ENCODE assay signal across 14 mouse cellular contexts in the genomic region with DNA sequence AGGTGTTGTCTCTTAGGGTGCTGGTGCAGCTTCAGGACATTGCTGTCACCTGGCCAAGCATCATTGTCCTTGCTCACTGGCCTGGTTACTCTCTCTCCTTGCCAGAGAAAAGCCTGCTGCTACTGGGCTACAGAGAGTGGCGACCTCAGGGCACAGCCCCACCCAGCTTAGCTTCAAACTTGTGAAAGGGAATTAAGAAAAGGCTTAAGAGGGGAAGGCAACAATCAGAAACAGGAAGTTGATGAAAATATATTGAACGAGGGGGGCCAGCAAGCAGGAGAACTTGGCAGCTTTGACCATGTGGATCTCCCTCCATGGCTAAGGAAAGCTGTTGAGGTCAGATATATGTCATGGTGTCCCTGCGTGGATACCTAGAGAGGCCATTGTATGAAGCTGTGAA.
A peak's percentile ranks its signal among the peaks of the same experiment; 100 is the strongest.
DNase-seq lines count a peak whose midpoint lies in the region; ATAC-seq lines count a peak whose summit lies in the region.
"Had no signal": no experiment of that assay in that cellular context is flagged by ENCODE, and none has a peak within 500 bp of the region (broad histone marks: within the 10 kb centered on the region; RNA-seq: fewer than 3 reads in every experiment).

No protein-coding gene starts in this region.

- DNase-seq in ovary, postnatal 14 days (ENCODE audit: low spot score): peak; percentile 13
- no peak for DNase-seq in ovary, postnatal 10 days (ENCODE audit: low spot score)
- DNase-seq in right cerebral cortex, adult 18-20 months: no peak
- DNase-seq: adrenal gland, adult 2 months; adrenal gland, postnatal 25 days; cerebellum, adult 2 months; cerebellum, postnatal 10 days; gastrocnemius, postnatal 10 days; heart, adult 2 months; heart, postnatal 14 days had no signal

- ATAC-seq in common myeloid progenitor, adult 5-6 weeks (replicated peaks; ENCODE audit: low read depth, poor library complexity, severe bottlenecking): peak; percentile 42; the same call in 1 of the 2 replicates
- peak; percentile 52 for ATAC-seq in megakaryocyte progenitor cell, adult 5-6 weeks (replicated peaks; ENCODE audit: poor library complexity)
- ATAC-seq in inflammation-experienced regulatory T-cells, adult 6 months: no peak
- ATAC-seq: forebrain, embryonic 16.5 days had no signal
